Mouse (Mus musculus) G1E (cell line): ENCODE measurements around the gene Gm1043. TPM values are rescaled to one million over a fixed set of nuclear protein-coding genes. Genes with fewer than 3 reads are reported as not detected.

Experiments used
- ATAC-seq: 2 replicates; pipeline ENCODE4 v1.8.0; 2016; ENCODE audit warnings: mild to moderate bottlenecking; ENCODE audit not compliant: insufficient number of reproducible peaks, poor library complexity, low FRiP score, severe bottlenecking; ENCODE audit errors: extremely low read depth
- DNase-seq: peaks from one replicate; pipeline ENCODE4 v3.0.0; 2012; ENCODE audit warnings: low spot score
- H3K27me3 ChIP-seq: 2 replicates; pipeline ENCODE4 v1.6.1; 2012; ENCODE audit warnings: mild to moderate bottlenecking, low read length, inconsistent platforms; ENCODE audit not compliant: insufficient read depth
- H3K36me3 ChIP-seq: replicated peaks from 2 replicates; pipeline ENCODE3; 2012; ENCODE audit warnings: mild to moderate bottlenecking, inconsistent platforms
- H3K4me1 ChIP-seq: 2 replicates; pipeline ENCODE4 v1.6.1; 2012; ENCODE audit warnings: low read depth, low read length, inconsistent platforms, mixed read lengths; ENCODE audit not compliant: insufficient read depth
- H3K4me3 ChIP-seq: 2 replicates; pipeline ENCODE4 v1.5.1; 2012; ENCODE audit warnings: low read depth, mild to moderate bottlenecking, inconsistent platforms, low read length, moderate library complexity, mixed read lengths
- H3K9me3 ChIP-seq: replicated peaks from 2 replicates; pipeline ENCODE4 v1.6.1; 2012; ENCODE audit warnings: inconsistent platforms
- CTCF ChIP-seq: IDR thresholded peaks from 2 replicates; pipeline ENCODE4 v1.5.1; 2012; ENCODE audit warnings: low read depth, low read length, inconsistent platforms, mixed read lengths
- GATA1 ChIP-seq: IDR thresholded peaks from 2 replicates; pipeline ENCODE4 v1.6.1; 2012; ENCODE audit warnings: borderline replicate concordance, low read length, inconsistent platforms, mixed read lengths
- GATA2 ChIP-seq: IDR thresholded peaks from 2 replicates; pipeline ENCODE4 v1.6.1; 2012; ENCODE audit warnings: low read depth, low read length, inconsistent platforms, borderline replicate concordance
- POLR2AphosphoS5 ChIP-seq: IDR thresholded peaks from 2 replicates; pipeline ENCODE4 v1.6.1; 2012; ENCODE audit warnings: low read depth, low read length, inconsistent platforms; ENCODE audit not compliant: insufficient replicate concordance
- TAL1 ChIP-seq: conservative IDR thresholded peaks from 2 replicates; pipeline ENCODE4 v1.6.1; 2012; ENCODE audit warnings: low read depth, low read length, inconsistent platforms, mixed read lengths
- polyA plus RNA-seq: library from polyadenylated mRNA; stranded (reverse); fragments of >175 nt; gene quantifications from 2 replicates; pipeline ENCODE4 v1.2.3, GENCODE M21; 2012
- total RNA-seq, 2 experiments: library from RNA; stranded (forward) in 1 of 2; stranded (reverse) in 1 of 2; fragments of 200-1000 nt in 1 of 2; fragments of >200 nt in 1 of 2; fragmentation: Nextera tagmentation in 1 of 2; gene quantifications; 2 replicates each; pipeline ENCODE4 v1.2.3; 2014 to 2017

Gm1043 gene
- total and polyA plus RNA-seq, 3 experiments, result 0.38 TPM; not detected in 2

DNA sequence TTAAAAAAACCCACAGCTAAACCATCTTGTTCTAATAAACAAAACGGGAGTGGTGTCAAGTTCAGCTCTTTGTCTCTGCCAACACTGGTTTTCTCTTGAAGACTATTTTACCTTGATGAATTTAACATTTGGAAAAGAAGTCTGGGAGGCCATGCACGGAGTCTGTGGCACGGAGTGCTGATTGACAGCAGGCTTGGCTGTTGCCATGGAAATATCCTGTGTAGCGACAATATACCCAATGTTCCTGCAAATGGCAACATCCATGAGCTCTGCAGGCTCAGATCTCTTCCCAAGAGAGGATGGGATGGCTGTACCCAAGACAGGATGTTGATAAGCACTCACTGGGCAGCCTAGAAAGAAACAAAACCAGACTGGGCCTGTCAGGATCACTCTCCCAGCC, 42.2 kb upstream of the Gm1043 start:
- DNase-seq, result no peak
- Histone ChIP-seq H3K36me3 (no peaks in the 10 kb centered on the region), H3K4me3 (no peak overlapping the region), H3K27me3 (0 out of 2 replicates have a peak, but pooled peaks cover 2% of the 10 kb centered on the region), H3K9me3 (peaks cover 7% of the 10 kb centered on the region; the same call in 1 of the 2 replicates), H3K4me1 (no peaks in the 10 kb centered on the region)
- no peak for ATAC-seq
- TF ChIP-seq POLR2AphosphoS5, result no peak
- TF ChIP-seq TAL1, result no peak

DNA sequence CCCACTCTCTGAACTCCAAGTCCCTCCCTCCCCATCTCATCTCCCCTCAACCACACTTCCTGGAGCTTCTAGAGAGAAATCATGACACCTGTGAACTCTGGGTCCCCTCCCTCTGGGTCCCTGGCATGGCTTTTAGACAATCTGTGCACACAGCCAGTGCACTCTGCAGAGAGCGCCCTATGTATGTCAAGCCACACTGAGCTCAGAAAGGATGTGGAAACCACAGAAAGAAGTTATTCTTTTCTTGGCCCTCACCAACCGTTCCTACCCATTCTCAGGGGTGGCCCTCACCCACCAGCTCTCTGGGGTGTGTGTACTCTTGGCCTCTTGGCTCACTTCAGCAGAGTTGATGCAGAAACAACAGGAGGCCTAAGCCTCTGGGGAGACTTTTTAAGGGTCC, 40.4 kb upstream of the Gm1043 start:
- no peak for DNase-seq
- H3K4me3 ChIP-seq, result no peak overlapping the region
- TF ChIP-seq GATA1 (no peak), GATA2 (no peak), TAL1 (no peak), CTCF (no peak), POLR2AphosphoS5 (no peak)
- ATAC-seq, result no peak
- no peaks in the 10 kb centered on the region for H3K4me1 ChIP-seq
- H3K36me3 ChIP-seq, result no peaks in the 10 kb centered on the region
- no peaks in the 10 kb centered on the region for H3K27me3 ChIP-seq
- H3K9me3 ChIP-seq, result peaks cover 14% of the 10 kb centered on the region

DNA sequence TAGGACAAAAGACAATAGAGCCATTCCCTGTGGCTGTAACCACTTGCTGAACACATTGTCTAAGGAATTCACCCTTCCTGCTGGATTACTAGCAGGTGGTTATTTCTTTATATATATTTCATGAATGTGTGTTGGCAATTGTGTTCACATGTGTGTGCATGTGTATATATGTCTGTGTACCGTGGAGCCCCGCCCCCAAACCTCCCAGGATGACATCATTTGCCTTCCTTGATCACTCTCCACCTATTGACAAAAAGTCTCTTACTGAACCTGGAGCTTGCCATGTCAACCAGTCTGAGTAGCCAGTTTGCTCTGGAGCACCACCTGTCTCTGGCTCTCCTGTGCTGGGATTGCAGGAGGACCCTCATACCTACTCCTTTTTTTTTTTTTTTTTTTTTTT, 39.6 kb upstream of the Gm1043 start:
- ATAC-seq, result no peak
- no peak for DNase-seq
- H3K9me3 ChIP-seq, result peaks cover 15% of the 10 kb centered on the region
- no peaks in the 10 kb centered on the region for H3K36me3 ChIP-seq
- no peak overlapping the region for H3K4me3 ChIP-seq
- TF ChIP-seq CTCF, result no peak
- TF ChIP-seq GATA1, result no peak
- no peak for TF ChIP-seq GATA2
- no peak for TF ChIP-seq POLR2AphosphoS5
- no peak for TF ChIP-seq TAL1
- H3K4me1 ChIP-seq, result no peaks in the 10 kb centered on the region
- no peaks in the 10 kb centered on the region for H3K27me3 ChIP-seq

DNA sequence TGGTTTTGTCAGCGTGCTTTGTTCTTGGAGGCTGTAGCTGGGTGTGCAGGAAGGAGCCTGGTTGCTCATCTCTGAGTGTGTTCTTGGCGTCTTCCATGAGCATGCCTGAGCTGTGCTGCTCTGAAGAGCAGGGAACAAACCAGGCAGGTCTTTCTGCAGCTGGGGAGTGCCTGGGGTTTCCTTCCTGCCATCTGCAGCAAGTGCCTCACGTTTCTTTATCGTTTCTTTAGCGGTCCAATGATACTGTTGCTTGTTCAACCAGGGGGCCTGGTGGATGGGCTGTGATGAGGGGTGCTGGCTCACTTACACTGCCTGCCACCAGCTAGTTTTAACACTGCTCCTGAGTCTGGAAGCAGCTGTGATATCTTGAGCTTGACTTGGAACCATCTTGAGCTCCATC, 38.4 kb upstream of the Gm1043 start:
- no peak for DNase-seq
- Histone ChIP-seq H3K27me3 (no peaks in the 10 kb centered on the region), H3K4me3 (no peak overlapping the region), H3K36me3 (no peaks in the 10 kb centered on the region), H3K4me1 (no peaks in the 10 kb centered on the region), H3K9me3 (peaks cover 14% of the 10 kb centered on the region)
- TF ChIP-seq TAL1, result no peak
- TF ChIP-seq POLR2AphosphoS5, result no peak
- TF ChIP-seq GATA2, result no peak
- no peak for TF ChIP-seq CTCF
- TF ChIP-seq GATA1, result no peak
- no peak for ATAC-seq

DNA sequence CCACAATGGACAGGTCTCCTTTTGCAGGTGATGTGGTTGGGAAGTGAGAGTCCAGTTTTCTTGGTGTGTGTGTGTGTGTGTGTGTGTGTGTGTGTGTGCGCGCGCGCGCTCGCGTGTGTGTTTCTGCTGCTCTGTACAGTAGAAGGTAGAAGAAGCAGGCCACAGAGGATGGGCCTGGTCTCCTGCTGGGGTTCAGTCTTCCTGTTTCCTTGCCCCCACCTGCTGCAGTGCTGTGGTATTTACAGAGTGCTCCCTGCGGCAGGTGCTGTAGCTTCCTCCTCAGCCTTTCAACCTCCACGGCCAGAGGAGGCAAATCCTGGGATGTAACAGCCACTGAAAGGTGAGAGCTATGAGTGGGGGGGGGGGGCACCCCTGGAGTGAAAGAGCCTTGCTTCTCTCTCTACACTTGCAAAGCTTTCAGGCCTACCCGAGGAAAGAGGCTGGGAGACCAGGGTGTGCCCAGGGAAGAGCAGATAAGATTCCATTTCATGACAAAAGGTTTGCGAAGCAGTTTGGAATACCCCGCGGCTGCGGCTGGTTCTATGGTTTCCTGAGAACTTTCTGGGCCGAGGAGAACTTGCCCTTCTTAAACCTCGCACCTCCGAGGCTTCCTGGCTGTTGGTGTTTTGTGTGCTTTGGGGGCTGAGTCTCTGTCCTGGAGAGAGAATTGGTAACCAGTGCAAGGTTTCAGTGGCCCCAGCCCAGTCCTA, 37.8 kb upstream of the Gm1043 start:
- Histone ChIP-seq H3K4me1 (no peaks in the 10 kb centered on the region), H3K4me3 (no peak overlapping the region), H3K27me3 (no peaks in the 10 kb centered on the region), H3K9me3 (peaks cover 17% of the 10 kb centered on the region), H3K36me3 (no peaks in the 10 kb centered on the region)
- TF ChIP-seq GATA2 (no peak), GATA1 (no peak), CTCF (no peak), POLR2AphosphoS5 (no peak), TAL1 (no peak)
- ATAC-seq (no peak), DNase-seq (no peak)

DNA sequence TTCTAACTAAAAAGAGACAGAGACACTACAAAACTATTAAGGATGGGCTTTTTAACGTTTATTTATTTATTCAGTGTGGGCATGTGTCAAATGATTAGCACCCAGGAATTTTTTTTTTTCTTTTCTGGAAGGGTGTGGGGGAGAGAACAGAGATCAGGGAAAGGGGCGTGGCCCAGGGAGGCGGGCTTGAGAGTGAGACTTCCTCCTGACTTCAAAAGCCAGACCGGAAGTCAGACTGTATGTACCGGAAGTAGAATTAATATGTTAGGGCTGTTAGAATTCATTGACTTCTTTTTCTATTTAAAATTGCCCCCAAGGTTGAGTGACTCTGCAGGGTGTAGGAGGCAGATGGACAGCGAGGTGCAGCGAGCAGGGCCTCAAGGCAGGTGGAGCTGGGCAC, 37.2 kb upstream of the Gm1043 start:
- no peak for TF ChIP-seq POLR2AphosphoS5
- no peak for TF ChIP-seq TAL1
- no peak for TF ChIP-seq CTCF
- TF ChIP-seq GATA2, result no peak
- no peak for TF ChIP-seq GATA1
- Histone ChIP-seq H3K27me3 (no peaks in the 10 kb centered on the region), H3K4me1 (no peaks in the 10 kb centered on the region), H3K4me3 (no peak overlapping the region), H3K36me3 (no peaks in the 10 kb centered on the region), H3K9me3 (peaks cover 18% of the 10 kb centered on the region)
- DNase-seq, result no peak
- no peak for ATAC-seq

DNA sequence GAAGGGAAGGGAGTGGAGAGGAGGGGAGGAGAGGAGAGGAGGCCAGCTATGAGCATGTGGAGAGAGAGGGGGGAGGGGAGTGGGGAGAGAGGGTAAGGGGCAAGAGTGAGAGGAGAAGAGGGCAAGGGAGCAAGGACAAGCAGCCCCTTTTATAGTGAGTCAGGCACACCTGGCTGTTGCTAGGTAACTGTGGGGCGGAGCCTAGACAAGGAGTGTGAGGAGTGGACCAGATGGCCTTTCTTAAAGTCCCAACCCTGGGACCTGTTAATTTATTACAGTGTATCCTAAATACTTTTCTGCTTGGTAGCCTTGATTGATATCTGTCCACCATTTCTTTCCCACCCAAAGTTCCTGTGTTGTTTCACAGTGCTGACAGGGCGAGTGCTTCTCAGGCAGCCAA, 36.1 kb upstream of the Gm1043 start:
- TF ChIP-seq POLR2AphosphoS5 (no peak), TAL1 (no peak), GATA1 (no peak), CTCF (no peak), GATA2 (no peak)
- no peaks in the 10 kb centered on the region for H3K36me3 ChIP-seq
- no peak for DNase-seq
- H3K27me3 ChIP-seq, result no peaks in the 10 kb centered on the region
- H3K9me3 ChIP-seq, result peaks cover 23% of the 10 kb centered on the region
- no peak for ATAC-seq
- H3K4me1 ChIP-seq, result no peaks in the 10 kb centered on the region
- H3K4me3 ChIP-seq, result no peak overlapping the region
